Mouse (Mus musculus) layer of hippocampus, adult 9-11 months (tissue): Measurements from ENCODE around the gene Spata18.

Source experiments
- DNase-seq: peaks from one replicate; pipeline ENCODE4 v3.0.0; 2022

Spata18 gene

GRCm38 (mm10) chr5:73651061-73651854 lies at the start of gene Spata18:
TSS of gene Spata18 (plus strand) at chr5:73651379.
- DNase-seq: no peak

GRCm38 (mm10) chr5:73602865-73603264 lies 48.3 kb upstream of the Spata18 start:
- DNase-seq: no peak

- no peak for DNase-seq
Measured at GRCm38 (mm10) chr5:73604542-73604941, 46.6 kb upstream of the Spata18 start.

- peak; percentile 13 for DNase-seq
Measured at GRCm38 (mm10) chr5:73604964-73605363, 46.2 kb upstream of the Spata18 start.

GRCm38 (mm10) chr5:73611071-73611470 lies 40.1 kb upstream of the Spata18 start:
- DNase-seq: no peak

GRCm38 (mm10) chr5:73613296-73613695 lies 37.9 kb upstream of the Spata18 start:
- no peak for DNase-seq

GRCm38 (mm10) chr5:73615211-73615610 lies 36.0 kb upstream of the Spata18 start:
- no peak for DNase-seq

- DNase-seq: no peak
Measured at GRCm38 (mm10) chr5:73618969-73619368, 32.2 kb upstream of the Spata18 start.

- no peak for DNase-seq
Measured at GRCm38 (mm10) chr5:73625505-73625904, 25.7 kb upstream of the Spata18 start.

GRCm38 (mm10) chr5:73626842-73627241 lies 24.3 kb upstream of the Spata18 start:
- no peak for DNase-seq

GRCm38 (mm10) chr5:73627559-73627958 lies 23.6 kb upstream of the Spata18 start:
- DNase-seq: no peak

- DNase-seq: no peak
Measured at GRCm38 (mm10) chr5:73627991-73628390, 23.2 kb upstream of the Spata18 start.

- no peak for DNase-seq
Measured at GRCm38 (mm10) chr5:73630141-73630540, 21.0 kb upstream of the Spata18 start.

GRCm38 (mm10) chr5:73631001-73631558 lies 20.1 kb upstream of the Spata18 start:
- no peak for DNase-seq

GRCm38 (mm10) chr5:73632291-73632690 lies 18.9 kb upstream of the Spata18 start, which contains the start of gene Lrrc66:
TSS of gene Lrrc66 (minus strand) at chr5:73632526.
- DNase-seq: no peak

- DNase-seq: peak; percentile 65
Measured at GRCm38 (mm10) chr5:73633141-73633540, 18.0 kb upstream of the Spata18 start.

- DNase-seq: no peak
Measured at GRCm38 (mm10) chr5:73637337-73638107, 13.7 kb upstream of the Spata18 start.

- no peak for DNase-seq
Measured at GRCm38 (mm10) chr5:73641058-73641457, 10.1 kb upstream of the Spata18 start.

- no peak for DNase-seq
Measured at GRCm38 (mm10) chr5:73642091-73642490, 9.1 kb upstream of the Spata18 start.

GRCm38 (mm10) chr5:73647261-73647900 lies 3.8 kb upstream of the Spata18 start, which contains the start of gene Sgcb:
TSS of gene Sgcb (minus strand) at chr5:73647790.
- peak; percentile 85 for DNase-seq

GRCm38 (mm10) chr5:73650365-73650964 lies 714 bp upstream of the Spata18 start:
- DNase-seq: no peak

GRCm38 (mm10) chr5:73651855-73652201 lies 649 bp downstream of the Spata18 start:
- no peak for DNase-seq

- no peak for DNase-seq
Measured at GRCm38 (mm10) chr5:73666695-73667094, 15.5 kb downstream of the Spata18 start.
